Mouse (Mus musculus) heart, embryonic 11.5 days (tissue): ENCODE results near the gene Btbd35f28. TPM values are rescaled to one million over a fixed set of nuclear protein-coding genes. Genes with fewer than 3 reads are reported as not detected.
"Not testable (repeated sequence)": the region's sequence is repeated elsewhere in the genome, so short reads cannot be mapped to it uniquely, and the experiment has no call there.

Experiments used
- ATAC-seq: fragments of 200-750 bp; cut with Nextera tagmentation; replicated peaks from 2 replicates; pipeline ENCODE4 v1.8.0; 2017; ENCODE audit warnings: moderate library complexity; ENCODE audit not compliant: insufficient number of reproducible peaks, low FRiP score, low TSS enrichment
- H3K27ac ChIP-seq: fragments of 300-500 bp; sonication (generic); 2 replicates; pipeline ENCODE4 v1.5.1; 2014; ENCODE audit warnings: mild to moderate bottlenecking, low read depth, low read length
- H3K27me3 ChIP-seq: fragments of 300-500 bp; sonication (generic); 2 replicates; pipeline ENCODE4 v1.6.1; 2014; ENCODE audit warnings: mild to moderate bottlenecking, low read length, mixed read lengths; ENCODE audit not compliant: control insufficient read depth, insufficient read depth
- H3K36me3 ChIP-seq: fragments of 300-500 bp; sonication (generic); 2 replicates; pipeline ENCODE4 v1.6.1; 2014; ENCODE audit warnings: mild to moderate bottlenecking, low read length, moderate library complexity, mixed read lengths; ENCODE audit not compliant: control insufficient read depth, insufficient read depth
- H3K4me1 ChIP-seq: fragments of 300-500 bp; sonication (generic); 2 replicates; pipeline ENCODE4 v1.6.1; 2014; ENCODE audit warnings: low read length; ENCODE audit not compliant: control insufficient read depth, insufficient read depth
- H3K4me2 ChIP-seq: fragments of 300-500 bp; sonication (generic); 2 replicates; pipeline ENCODE4 v1.6.1; 2014; ENCODE audit warnings: mild to moderate bottlenecking, moderate library complexity
- H3K4me3 ChIP-seq: fragments of 300-500 bp; sonication (generic); 2 replicates; pipeline ENCODE4 v1.5.1; 2014; ENCODE audit warnings: low read depth, low read length
- H3K9ac ChIP-seq: fragments of 300-500 bp; sonication (generic); 2 replicates; pipeline ENCODE4 v1.6.1; 2014; ENCODE audit warnings: mild to moderate bottlenecking, low read depth, low read length, moderate library complexity
- H3K9me3 ChIP-seq: fragments of 300-500 bp; sonication (generic); replicated peaks from 2 replicates; pipeline ENCODE4 v1.6.1; 2016; ENCODE audit warnings: low read length; ENCODE audit not compliant: control insufficient read depth
- WGBS: fragments of 180-500 bp; shearing (Covaris S2); extraction: QIAGEN DNeasy Blood & Tissue Kit; methylation state at CpG from one replicate; pipeline ENCODE4 v1.1.7; 2014; ENCODE audit not compliant: insufficient replicate concordance; 5-methylcytosine and 5-hydroxymethylcytosine counted together
- polyA plus RNA-seq: library from polyadenylated mRNA; unstranded; fragments of >200 nt; fragmentation: Nextera tagmentation; extraction: Ambion mirVana; gene quantifications from 2 replicates; pipeline ENCODE4 v1.2.1, GENCODE M21; 2014

Btbd35f28 gene
- not detected in 2 replicates for polyA plus RNA-seq

DNA sequence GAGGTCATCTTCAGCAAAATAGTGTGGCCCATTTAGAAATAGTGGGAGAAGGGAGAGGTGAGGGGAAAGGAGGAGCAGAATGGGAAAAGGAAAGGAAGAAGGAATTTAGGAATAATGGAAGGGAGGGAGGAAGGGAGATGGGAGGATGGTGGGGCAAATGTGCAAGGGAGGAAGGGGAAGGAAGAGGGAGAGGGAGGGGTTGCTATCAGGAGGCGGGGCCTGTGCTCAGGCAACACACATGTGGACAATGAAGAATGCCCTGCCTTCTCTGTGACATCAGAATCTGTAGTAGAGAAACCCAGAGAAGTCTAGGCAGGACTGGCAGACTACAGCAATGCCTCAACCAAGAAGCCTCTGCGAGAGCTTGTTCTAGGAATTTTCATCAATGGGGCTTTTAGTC lies at the start of gene Btbd35f28:
TSS of gene Btbd35f28 (plus strand) at position 301 of the 400 bp plus-strand sequence.
- H3K4me2 ChIP-seq, H3K4me1 ChIP-seq, ATAC-seq, H3K27ac ChIP-seq, H3K9me3 ChIP-seq, H3K4me3 ChIP-seq, H3K27me3 ChIP-seq, H3K36me3 ChIP-seq, H3K9ac ChIP-seq: not testable (repeated sequence)
- WGBS: no CpG with 5 or more reads among the region's 2 CpGs

Other genes starting within 250 kb of the Btbd35f28 start
- gene Btbd35f16, start 239.6 kb upstream of the Btbd35f28 start, polyA plus RNA-seq: not detected in 2 replicates
- not detected in 2 replicates for gene Btbd35f3, start 158.9 kb upstream of the Btbd35f28 start, polyA plus RNA-seq
- not detected in 2 replicates for gene Btbd35f20, start 94.7 kb downstream of the Btbd35f28 start, polyA plus RNA-seq
- not detected in 2 replicates for gene Btbd35f17, start 174.1 kb downstream of the Btbd35f28 start, polyA plus RNA-seq